Mouse (Mus musculus): ENCODE measurements around the gene Acss2. TPM values are rescaled to one million over a fixed set of nuclear protein-coding genes. Genes with fewer than 3 reads are reported as not detected.

Acss2 gene
- polyA plus RNA-seq (2011; ENCODE audit: insufficient read length, low read depth, missing spikeins): 7.1 and 10.1 TPM in 2 replicates

DNA sequence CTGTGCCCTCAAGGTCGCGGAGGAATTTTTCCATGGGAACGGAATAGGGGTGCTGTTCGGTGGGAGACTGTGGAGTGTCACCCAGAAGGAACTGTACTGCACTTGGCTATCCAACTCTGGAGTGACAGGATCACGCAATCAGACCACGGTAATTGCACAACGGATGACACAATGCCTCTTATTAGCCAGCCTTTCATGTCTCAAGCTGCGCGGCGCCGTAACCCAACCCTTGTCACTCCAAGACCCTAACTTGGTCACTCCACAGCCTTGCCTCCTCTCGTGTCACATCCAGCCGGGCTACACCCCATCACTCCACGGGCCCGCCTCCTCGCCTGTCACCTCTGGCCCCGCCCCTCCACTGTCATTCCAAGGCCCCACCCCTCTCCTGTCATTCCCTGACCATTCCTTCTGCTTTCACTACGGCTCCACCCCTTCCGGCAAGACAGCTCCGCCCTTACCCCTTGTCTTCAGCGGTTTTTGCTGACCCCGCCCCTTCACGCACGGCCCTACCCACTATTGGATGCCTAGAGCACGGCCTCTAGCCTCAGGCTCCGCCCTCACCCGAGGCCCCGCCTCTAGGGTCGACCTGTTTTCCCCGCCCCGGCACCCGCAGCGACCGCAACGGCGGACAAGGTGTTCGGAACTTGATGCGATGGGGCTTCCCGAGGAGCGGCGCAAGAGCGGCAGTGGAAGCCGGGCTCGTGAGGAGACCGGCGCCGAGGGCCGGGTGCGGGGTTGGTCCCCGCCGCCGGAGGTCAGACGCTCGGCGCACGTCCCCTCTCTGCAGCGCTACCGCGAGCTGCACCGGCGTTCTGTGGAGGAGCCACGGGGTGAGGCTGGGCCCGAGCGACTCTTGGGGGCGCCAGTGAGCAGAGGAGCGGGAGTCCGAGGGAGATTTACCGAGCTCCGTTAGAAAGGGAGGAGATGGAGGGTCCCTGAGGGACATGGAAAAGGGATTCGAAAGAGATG lies at the start of gene Acss2, which contains the start of gene Ggt7:
Acss2 (plus strand) TSS at position 494 of the 969 bp plus-strand sequence.
Ggt7 (minus strand) TSS at position 783 of the 969 bp plus-strand sequence.
- TF ChIP-seq POLR2A (IDR thresholded peaks at IDR 0.05; ENCODE audit: low read depth, low read length) (peak; percentile 49; the same call in 1 of the 2 replicates), CTCF (IDR thresholded peaks at IDR 0.05; ENCODE audit: borderline replicate concordance, insufficient read depth, low read length) (peak; percentile 42)
- Histone ChIP-seq H3K4me1 (ENCODE audit: control insufficient read depth, insufficient read depth, low read length) (no peaks in the 10 kb centered on the region), H3K4me3 (ENCODE audit: insufficient read depth, low read length) (peak within 1 kb of the TSS; percentile 73), H3K27ac (ENCODE audit: insufficient read depth, low read length) (no peak within 1 kb of the TSS)

DNA sequence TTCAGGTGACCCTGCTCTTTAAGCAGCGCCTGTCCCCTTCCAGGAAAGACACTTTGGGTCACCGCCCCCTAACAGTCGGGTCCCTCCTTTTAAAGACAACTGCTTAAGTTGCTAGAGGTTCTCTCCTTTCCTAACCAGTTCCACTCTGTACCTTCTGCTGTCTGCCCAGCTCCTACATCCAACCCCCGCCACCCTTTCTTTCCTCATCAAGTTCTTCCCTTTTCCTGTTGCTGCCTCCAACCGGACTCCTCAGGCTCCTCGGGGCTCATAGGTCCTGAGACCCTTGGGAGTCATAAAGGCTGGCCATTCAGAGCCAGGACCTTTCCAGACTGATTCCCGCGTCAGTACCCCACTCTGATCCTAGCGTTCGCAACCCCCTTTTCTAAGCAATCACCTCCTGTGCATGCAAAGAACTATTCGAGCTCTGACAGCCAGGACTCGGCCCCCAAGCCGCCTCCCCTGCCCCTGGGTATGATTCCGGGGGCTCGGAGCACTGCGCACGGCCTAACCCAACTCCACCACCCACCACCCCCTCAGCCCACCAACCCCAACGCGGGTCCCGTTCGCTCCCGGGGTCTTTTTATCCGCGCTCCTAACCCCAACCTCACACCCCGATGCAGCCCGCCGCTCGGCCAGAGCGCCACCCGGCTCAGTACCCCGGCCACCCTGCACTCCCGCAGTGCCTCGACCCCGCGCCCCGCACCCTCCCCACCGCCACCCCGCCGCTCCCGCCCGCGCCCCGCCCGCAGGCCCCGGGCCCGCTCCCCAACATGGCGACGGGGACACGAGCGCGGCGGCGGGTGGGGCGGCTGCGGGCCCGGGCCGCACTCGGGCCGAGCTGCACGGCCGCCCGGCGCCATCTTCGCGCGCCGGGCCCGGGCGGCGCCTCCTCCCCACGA lies 44.8 kb upstream of the Acss2 start:
- H3K4me3 ChIP-seq (ENCODE audit: insufficient read depth, low read length): peak overlapping the region; percentile 75
- peak overlapping the region; percentile 23 for H3K27ac ChIP-seq (ENCODE audit: insufficient read depth, low read length)
- TF ChIP-seq POLR2A (IDR thresholded peaks at IDR 0.05; ENCODE audit: low read depth, low read length) (peak; percentile 45; the same call in 1 of the 2 replicates), CTCF (IDR thresholded peaks at IDR 0.05; ENCODE audit: borderline replicate concordance, insufficient read depth, low read length) (no peak)

GRCm38 (mm10) chr2:155473570-155474088 lies 44.1 kb upstream of the Acss2 start, which contains the start of gene Ncoa6:
Ncoa6 (minus strand) TSS chr2:155473894.
- H3K4me1 ChIP-seq (ENCODE audit: control insufficient read depth, insufficient read depth, low read length): no peaks in the 10 kb centered on the region; the same call in 1 of the 2 replicates
- TF ChIP-seq POLR2A (IDR thresholded peaks at IDR 0.05; ENCODE audit: low read depth, low read length) (peak; percentile 64), CTCF (IDR thresholded peaks at IDR 0.05; ENCODE audit: borderline replicate concordance, insufficient read depth, low read length) (no peak)
- H3K4me3 ChIP-seq (ENCODE audit: insufficient read depth, low read length): peak within 1 kb of the TSS; percentile 75
- H3K27ac ChIP-seq (ENCODE audit: insufficient read depth, low read length): peak within 1 kb of the TSS; percentile 23

More for the DNA sequence above, 44.8 kb upstream of the Acss2 start:
- no peaks in the 10 kb centered on the region; the same call in 1 of the 2 replicates for H3K4me1 ChIP-seq (ENCODE audit: control insufficient read depth, insufficient read depth, low read length)

DNA sequence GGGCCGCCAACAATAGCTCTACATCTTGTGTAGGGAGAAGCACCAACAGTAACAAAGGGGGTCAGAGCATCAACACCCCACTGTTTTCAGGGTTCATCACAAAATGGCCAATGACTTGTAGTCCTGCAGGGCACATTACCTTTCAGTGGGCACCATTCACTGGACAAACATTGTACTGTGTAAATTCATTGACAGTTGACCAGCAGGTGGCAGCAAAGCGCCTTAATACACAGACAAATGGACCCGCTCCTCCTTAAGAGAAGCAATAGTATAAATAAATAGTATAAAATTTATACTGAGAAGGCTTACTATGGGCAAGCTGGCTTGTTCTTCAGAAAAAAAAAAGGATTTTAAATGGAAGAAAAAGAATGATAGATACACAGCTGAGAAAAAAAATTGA lies 35.7 kb upstream of the Acss2 start:
- Histone ChIP-seq H3K27ac (ENCODE audit: insufficient read depth, low read length) (no peak overlapping the region), H3K4me3 (ENCODE audit: insufficient read depth, low read length) (no peak overlapping the region), H3K4me1 (ENCODE audit: control insufficient read depth, insufficient read depth, low read length) (no peaks in the 10 kb centered on the region)
- no peak for TF ChIP-seq CTCF (IDR thresholded peaks at IDR 0.05; ENCODE audit: borderline replicate concordance, insufficient read depth, low read length)
- no peak for TF ChIP-seq POLR2A (IDR thresholded peaks at IDR 0.05; ENCODE audit: low read depth, low read length)

GRCm38 (mm10) chr2:155490998-155491397 lies 26.8 kb upstream of the Acss2 start:
- H3K4me3 ChIP-seq (ENCODE audit: insufficient read depth, low read length): no peak overlapping the region
- TF ChIP-seq CTCF (IDR thresholded peaks at IDR 0.05; ENCODE audit: borderline replicate concordance, insufficient read depth, low read length): no peak
- no peak for TF ChIP-seq POLR2A (IDR thresholded peaks at IDR 0.05; ENCODE audit: low read depth, low read length)
- no peaks in the 10 kb centered on the region for H3K4me1 ChIP-seq (ENCODE audit: control insufficient read depth, insufficient read depth, low read length)
- no peak overlapping the region for H3K27ac ChIP-seq (ENCODE audit: insufficient read depth, low read length)

DNA sequence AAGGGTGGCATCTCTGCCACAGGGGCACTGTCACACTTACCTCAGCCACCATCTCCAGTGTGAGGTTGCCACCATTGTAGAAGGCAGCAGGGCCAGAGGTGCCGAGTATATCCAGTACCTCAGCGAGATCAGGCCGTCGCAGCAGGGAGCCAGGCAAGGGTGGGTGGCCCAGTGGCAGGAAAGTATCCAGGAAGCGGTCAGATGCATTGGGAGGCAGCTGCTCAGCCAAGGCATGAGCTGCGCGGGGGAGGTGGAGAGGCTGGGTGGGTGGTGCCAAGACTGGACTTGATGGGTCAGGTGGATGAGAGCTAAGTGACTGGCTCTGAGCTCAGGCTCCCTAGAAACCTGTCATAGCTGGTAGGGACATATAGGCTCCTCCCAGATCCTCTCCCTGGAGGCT lies 15.2 kb upstream of the Acss2 start:
- Histone ChIP-seq H3K4me1 (ENCODE audit: control insufficient read depth, insufficient read depth, low read length) (no peaks in the 10 kb centered on the region), H3K27ac (ENCODE audit: insufficient read depth, low read length) (no peak overlapping the region), H3K4me3 (ENCODE audit: insufficient read depth, low read length) (no peak overlapping the region)
- TF ChIP-seq POLR2A (IDR thresholded peaks at IDR 0.05; ENCODE audit: low read depth, low read length) (no peak), CTCF (IDR thresholded peaks at IDR 0.05; ENCODE audit: borderline replicate concordance, insufficient read depth, low read length) (no peak)

DNA sequence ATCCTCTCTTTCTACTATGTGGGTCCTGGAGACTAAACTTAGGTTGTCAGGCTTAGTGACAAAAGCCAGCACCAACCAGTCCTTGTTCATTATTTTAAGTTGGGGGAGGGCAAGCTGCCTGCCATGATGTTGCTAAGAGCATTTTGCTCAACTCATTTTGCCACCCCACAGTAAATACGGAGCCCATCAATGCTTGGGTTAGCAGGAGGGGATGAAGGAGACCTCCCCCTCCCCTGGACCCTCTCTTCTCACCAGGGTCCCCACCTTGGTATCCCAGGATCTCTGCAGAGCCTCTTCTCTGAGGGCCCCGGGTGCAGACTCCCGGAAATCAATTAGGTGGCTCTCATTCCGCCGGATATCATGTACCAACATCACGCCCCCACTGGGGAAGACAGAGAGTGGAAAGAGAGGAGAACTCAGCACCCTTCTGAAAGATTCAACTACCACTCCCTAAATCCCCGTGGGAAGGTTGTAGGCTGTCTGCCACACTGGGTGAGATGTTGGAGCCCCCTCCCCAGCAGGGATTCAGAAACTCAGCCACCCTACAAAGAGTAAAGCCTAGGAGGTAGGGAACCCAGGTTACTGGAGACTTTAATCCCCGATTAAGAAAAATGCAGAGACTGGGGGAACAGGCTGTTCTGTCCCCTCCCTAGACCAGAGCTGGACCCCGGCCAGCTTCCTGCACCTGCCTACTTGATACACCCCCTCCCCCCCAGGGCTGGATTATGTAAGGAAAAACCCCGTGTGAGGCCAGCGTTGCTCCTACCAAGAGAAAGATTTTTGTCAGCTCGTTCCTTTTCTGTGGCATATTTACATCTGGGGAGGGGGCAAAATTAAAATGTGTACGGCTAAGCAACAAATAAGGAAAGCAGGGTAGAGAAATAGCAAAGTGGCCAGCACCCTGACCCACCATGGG lies 13.1 kb upstream of the Acss2 start:
- H3K4me1 ChIP-seq (ENCODE audit: control insufficient read depth, insufficient read depth, low read length): no peaks in the 10 kb centered on the region
- no peak overlapping the region for H3K4me3 ChIP-seq (ENCODE audit: insufficient read depth, low read length)
- TF ChIP-seq CTCF (IDR thresholded peaks at IDR 0.05; ENCODE audit: borderline replicate concordance, insufficient read depth, low read length): no peak
- TF ChIP-seq POLR2A (IDR thresholded peaks at IDR 0.05; ENCODE audit: low read depth, low read length): no peak
- no peak overlapping the region for H3K27ac ChIP-seq (ENCODE audit: insufficient read depth, low read length)

DNA sequence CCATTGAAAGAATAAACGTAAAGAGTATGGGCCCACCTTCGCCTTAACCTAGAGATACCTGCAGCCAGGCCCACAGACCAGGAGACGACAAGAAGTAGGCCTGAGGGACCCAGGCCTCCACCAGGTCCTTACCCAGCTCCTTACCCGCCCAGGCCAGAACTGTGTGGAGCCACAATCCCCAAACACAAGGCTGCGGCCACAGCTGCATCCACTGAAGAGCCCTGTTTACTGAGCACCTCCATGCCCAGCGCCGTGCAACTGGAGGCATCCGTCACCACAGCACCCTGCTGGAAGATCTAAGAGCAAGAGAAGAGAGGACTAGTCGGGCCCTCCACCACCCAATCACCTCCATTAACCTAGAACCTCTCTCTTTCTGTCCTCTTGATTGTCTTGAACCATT lies 11.9 kb upstream of the Acss2 start:
- Histone ChIP-seq H3K4me1 (ENCODE audit: control insufficient read depth, insufficient read depth, low read length) (no peaks in the 10 kb centered on the region), H3K27ac (ENCODE audit: insufficient read depth, low read length) (no peak overlapping the region)

More for the DNA sequence above, 11.9 kb upstream of the Acss2 start:
- TF ChIP-seq CTCF (IDR thresholded peaks at IDR 0.05; ENCODE audit: borderline replicate concordance, insufficient read depth, low read length) (no peak), POLR2A (IDR thresholded peaks at IDR 0.05; ENCODE audit: low read depth, low read length) (no peak)
- H3K4me3 ChIP-seq (ENCODE audit: insufficient read depth, low read length): no peak overlapping the region

Measured in embryonic fibroblast, embryonic 13.5 days (primary cell).